Mouse (Mus musculus) embryonic facial prominence, embryonic 14.5 days (tissue): ENCODE measurements around the gene Prrt2. TPM values are rescaled to one million over a fixed set of nuclear protein-coding genes. Genes with fewer than 3 reads are reported as not detected.

Experiments used
- ATAC-seq: fragments of 200-750 bp; cut with Nextera tagmentation; 2 replicates; pipeline ENCODE4 v1.8.0; 2017; ENCODE audit warnings: low read depth, moderate number of reproducible peaks, moderate TSS enrichment
- DNase-seq: peaks from one replicate; pipeline ENCODE4 v3.0.0-alpha.2; 2015; ENCODE audit warnings: low spot score
- H3K27ac ChIP-seq: fragments of 300-500 bp; sonication (generic); replicated peaks from 2 replicates; pipeline ENCODE4 v1.5.1; 2014; ENCODE audit warnings: low read depth, mild to moderate bottlenecking, low read length, moderate library complexity
- H3K27me3 ChIP-seq: fragments of 300-500 bp; sonication (generic); replicated peaks from 2 replicates; pipeline ENCODE4 v1.6.1; 2014; ENCODE audit warnings: low read length; ENCODE audit not compliant: control insufficient read depth, insufficient read depth
- H3K36me3 ChIP-seq: fragments of 300-500 bp; sonication (generic); 2 replicates; pipeline ENCODE4 v1.6.1; 2014; ENCODE audit warnings: low read length, mixed read lengths; ENCODE audit not compliant: control insufficient read depth, insufficient read depth
- H3K4me1 ChIP-seq: fragments of 300-500 bp; sonication (generic); 2 replicates; pipeline ENCODE4 v1.6.1; 2014; ENCODE audit warnings: antibody characterized with exemption, low read length; ENCODE audit not compliant: control insufficient read depth, insufficient read depth
- H3K4me2 ChIP-seq: fragments of 300-500 bp; sonication (generic); 2 replicates; pipeline ENCODE4 v1.6.1; 2014; ENCODE audit warnings: low read depth, mild to moderate bottlenecking, low read length, moderate library complexity, mixed read lengths
- H3K4me3 ChIP-seq: fragments of 300-500 bp; sonication (generic); 2 replicates; pipeline ENCODE4 v1.5.1; 2014; ENCODE audit warnings: low read depth, mild to moderate bottlenecking, low read length
- H3K9ac ChIP-seq: fragments of 300-500 bp; sonication (generic); 2 replicates; pipeline ENCODE4 v1.6.1; 2014; ENCODE audit warnings: low read depth, mild to moderate bottlenecking, low read length, moderate library complexity, mixed read lengths
- H3K9me3 ChIP-seq: fragments of 300-500 bp; sonication (generic); 2 replicates; pipeline ENCODE4 v1.6.1; 2016; ENCODE audit warnings: low read length; ENCODE audit not compliant: control insufficient read depth
- WGBS: fragments of 180-500 bp; shearing (Covaris S2); extraction: QIAGEN DNeasy Blood & Tissue Kit; methylation state at CpG from one replicate; pipeline ENCODE4 v1.1.7; 2014; 5-methylcytosine and 5-hydroxymethylcytosine counted together
- polyA plus RNA-seq: library from polyadenylated mRNA; unstranded; fragments of >200 nt; fragmentation: Nextera tagmentation; extraction: Ambion mirVana; gene quantifications from 2 replicates; pipeline ENCODE4 v1.2.1, GENCODE M21; 2014

Gene Prrt2
- polyA plus RNA-seq, 1 experiment from 2014 or later, result 19.5 TPM

DNA sequence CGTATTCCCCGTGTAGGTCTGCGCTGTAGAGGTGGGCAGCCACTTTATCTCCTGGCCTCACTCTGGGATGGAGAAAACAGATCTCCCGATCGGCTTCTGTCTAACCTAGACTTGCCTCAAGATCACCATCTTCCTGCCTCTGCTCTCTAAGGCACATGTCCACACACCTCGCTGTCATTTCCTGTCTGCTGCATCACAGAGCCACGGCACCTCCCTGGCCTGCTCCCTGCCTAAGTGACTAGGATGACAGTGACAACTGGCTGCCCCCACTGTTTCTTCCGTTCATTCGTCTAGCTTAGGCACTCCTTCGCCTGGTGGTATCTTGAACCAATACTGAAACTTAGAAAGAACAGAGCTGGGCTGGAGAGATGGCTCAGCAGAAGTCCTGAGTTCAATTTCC, 21.4 kb downstream of the Prrt2 start:
- Histone ChIP-seq H3K27ac (no peak overlapping the region), H3K4me2 (no peak overlapping the region), H3K9ac (no peak overlapping the region), H3K9me3 (0 out of 2 replicates have a peak, but pooled peaks cover 5% of the 10 kb centered on the region), H3K36me3 (no peaks in the 10 kb centered on the region), H3K27me3 (no peaks in the 10 kb centered on the region), H3K4me1 (no peaks in the 10 kb centered on the region), H3K4me3 (no peak overlapping the region)
- DNase-seq (no peak), ATAC-seq (no peak)
- 77% methylated on average over 10 of the region's 10 CpGs for WGBS

DNA sequence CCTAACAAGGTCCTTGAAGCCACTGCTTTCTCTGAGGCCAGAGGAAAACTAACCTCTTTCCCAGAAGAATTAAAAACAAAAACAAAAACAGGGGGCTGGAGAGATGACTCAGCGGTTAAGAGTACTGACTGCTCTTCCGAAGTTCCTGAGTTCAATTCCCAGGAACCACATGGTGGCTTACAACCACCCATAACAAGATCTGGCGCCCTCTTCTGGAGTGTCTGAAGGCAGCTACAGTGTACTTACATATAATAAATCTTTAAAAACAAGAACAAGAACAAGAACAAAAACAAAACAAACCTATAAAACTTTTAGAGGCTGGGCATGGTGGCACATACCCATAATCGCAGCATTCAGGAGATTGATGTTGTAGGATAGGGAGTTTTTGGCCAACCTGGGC, 24.6 kb downstream of the Prrt2 start:
- Histone ChIP-seq H3K4me2 (no peak overlapping the region), H3K27ac (no peak overlapping the region), H3K36me3 (no peaks in the 10 kb centered on the region), H3K4me3 (no peak overlapping the region), H3K27me3 (no peaks in the 10 kb centered on the region), H3K9ac (no peak overlapping the region), H3K9me3 (0 out of 2 replicates have a peak, but pooled peaks cover 5% of the 10 kb centered on the region), H3K4me1 (no peaks in the 10 kb centered on the region)
- ATAC-seq, result no peak
- no peak for DNase-seq
- WGBS, result 78% methylated on average over 4 of the region's 4 CpGs

DNA sequence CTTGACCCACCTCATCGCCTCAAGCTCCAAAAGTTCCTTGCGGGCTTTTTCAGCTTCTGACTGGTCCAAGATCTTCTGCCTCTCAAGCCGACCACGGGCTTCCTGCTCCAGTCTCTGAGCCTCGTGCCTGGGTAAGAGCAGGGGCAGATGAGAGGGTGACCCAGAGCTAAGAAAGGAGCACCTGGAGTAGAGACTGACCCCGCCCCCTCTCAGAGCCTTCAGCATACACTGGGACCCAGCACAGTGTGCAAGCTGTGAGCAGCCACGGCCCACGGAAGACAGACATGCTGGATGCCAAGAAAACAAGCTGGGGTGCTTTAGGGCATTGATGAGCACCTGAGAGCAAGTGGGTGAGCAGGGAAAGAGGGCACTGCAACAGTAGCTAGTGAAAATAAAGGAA, 32.2 kb downstream of the Prrt2 start:
- H3K9ac ChIP-seq, result no peak overlapping the region
- no peaks in the 10 kb centered on the region for H3K4me1 ChIP-seq
- H3K9me3 ChIP-seq, result no peaks in the 10 kb centered on the region
- no peaks in the 10 kb centered on the region for H3K27me3 ChIP-seq
- ATAC-seq, result no peak
- no peak overlapping the region for H3K27ac ChIP-seq
- no peak for DNase-seq
- WGBS, result 60% methylated on average over 8 of the region's 8 CpGs
- no peak overlapping the region for H3K4me3 ChIP-seq
- H3K36me3 ChIP-seq, result no peaks in the 10 kb centered on the region
- H3K4me2 ChIP-seq, result no peak overlapping the region

DNA sequence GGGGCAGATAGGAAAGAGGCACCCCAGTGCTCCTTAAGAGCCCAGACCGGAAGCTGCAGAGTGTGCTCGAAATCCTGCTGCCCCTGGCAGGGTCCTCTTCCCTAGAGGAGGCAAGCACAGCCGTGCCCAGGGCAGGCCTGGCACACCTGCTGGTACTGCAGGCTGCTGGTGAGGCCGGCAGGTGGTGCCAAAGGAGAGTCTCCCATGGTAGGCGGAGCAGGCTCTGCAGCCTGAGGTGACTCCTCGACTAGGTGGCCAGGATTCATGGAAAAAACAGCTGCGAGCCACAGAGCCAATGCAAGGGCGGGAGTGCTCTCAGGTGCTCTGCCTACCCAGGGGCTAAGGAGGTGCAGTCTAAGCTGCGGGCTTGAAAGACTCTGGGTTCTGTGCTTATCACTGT, 34.7 kb downstream of the Prrt2 start:
- Histone ChIP-seq H3K4me3 (no peak overlapping the region), H3K9ac (no peak overlapping the region), H3K27ac (no peak overlapping the region), H3K4me1 (no peaks in the 10 kb centered on the region), H3K9me3 (no peaks in the 10 kb centered on the region), H3K27me3 (no peaks in the 10 kb centered on the region), H3K4me2 (no peak overlapping the region), H3K36me3 (no peaks in the 10 kb centered on the region)
- peak; percentile 35 for DNase-seq
- ATAC-seq, result peak; percentile 64; the same call in 1 of the 2 replicates
- 34% methylated on average over 9 of the region's 9 CpGs for WGBS

DNA sequence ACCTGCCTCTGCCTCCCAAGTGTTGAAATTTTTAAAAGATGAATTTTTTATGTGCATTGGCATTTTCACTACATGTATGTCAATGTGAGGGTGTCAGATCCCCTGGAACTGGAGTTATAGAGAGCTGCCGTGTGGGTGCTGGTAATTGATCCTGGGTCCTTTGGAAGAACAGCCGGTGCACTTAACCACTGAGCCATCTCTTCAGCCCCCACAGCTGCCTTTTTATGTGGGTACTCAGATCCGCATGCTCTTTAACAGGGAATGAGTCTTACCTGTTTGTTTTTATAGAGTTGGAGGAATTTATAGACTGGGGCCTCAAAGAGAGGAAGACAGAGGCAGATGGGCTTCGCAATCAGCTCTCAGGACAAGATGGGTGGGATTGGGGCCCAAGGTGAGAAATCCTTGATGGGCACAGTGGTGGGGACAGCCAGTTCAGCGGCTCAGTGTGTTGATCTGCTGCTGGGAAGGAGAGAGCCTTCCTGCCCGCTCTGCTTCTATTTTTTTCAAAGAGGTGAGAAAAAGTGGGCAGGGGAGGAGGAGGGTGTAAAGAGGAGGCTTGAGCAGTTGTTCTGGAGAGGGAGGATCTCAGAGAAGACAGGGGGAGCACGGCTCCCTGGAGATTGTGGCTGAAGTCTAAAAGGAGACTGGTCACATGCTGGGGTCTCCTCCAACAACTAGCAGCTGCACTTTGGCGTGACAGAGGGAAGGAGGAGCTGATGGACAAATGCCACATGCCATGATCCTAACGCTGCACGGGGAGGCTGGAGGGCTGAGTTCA, 36.2 kb downstream of the Prrt2 start:
- peak; percentile 38; the same call in 1 of the 2 replicates for ATAC-seq
- no peak overlapping the region for H3K9ac ChIP-seq
- WGBS, result 64% methylated on average over 10 of the region's 10 CpGs
- peaks cover 10% of the 10 kb centered on the region for H3K36me3 ChIP-seq
- no peaks in the 10 kb centered on the region for H3K9me3 ChIP-seq
- no peak overlapping the region for H3K27ac ChIP-seq
- no peak overlapping the region for H3K4me3 ChIP-seq
- H3K4me2 ChIP-seq, result no peak overlapping the region
- DNase-seq, result peak; percentile 23
- no peaks in the 10 kb centered on the region for H3K4me1 ChIP-seq
- no peaks in the 10 kb centered on the region for H3K27me3 ChIP-seq

DNA sequence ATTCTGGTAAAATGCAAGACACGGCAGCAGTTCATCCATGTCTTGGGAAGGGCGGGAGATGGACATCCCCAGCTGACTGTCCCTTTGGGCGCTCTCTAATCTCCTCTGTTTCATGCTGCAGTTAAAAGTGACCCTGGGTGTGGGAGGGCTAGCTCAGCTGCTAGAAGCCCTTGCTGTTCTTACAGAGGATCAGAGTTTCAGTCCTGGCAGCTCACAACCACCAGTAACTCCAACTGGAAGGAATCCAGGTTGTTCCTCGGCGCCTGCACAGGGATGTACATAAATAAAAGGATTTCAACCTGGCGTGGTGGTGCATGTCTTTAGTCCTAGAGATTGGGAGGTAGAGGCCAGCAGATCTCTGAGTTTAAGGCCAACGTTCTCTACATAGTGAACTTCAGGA, 37.9 kb downstream of the Prrt2 start:
- Histone ChIP-seq H3K4me1 (no peaks in the 10 kb centered on the region), H3K9ac (no peak overlapping the region), H3K4me2 (no peak overlapping the region), H3K4me3 (no peak overlapping the region), H3K27ac (no peak overlapping the region), H3K27me3 (no peaks in the 10 kb centered on the region), H3K36me3 (peaks cover 27% of the 10 kb centered on the region), H3K9me3 (no peaks in the 10 kb centered on the region)
- no peak for ATAC-seq
- 77% methylated on average over 7 of the region's 7 CpGs for WGBS
- DNase-seq, result no peak

DNA sequence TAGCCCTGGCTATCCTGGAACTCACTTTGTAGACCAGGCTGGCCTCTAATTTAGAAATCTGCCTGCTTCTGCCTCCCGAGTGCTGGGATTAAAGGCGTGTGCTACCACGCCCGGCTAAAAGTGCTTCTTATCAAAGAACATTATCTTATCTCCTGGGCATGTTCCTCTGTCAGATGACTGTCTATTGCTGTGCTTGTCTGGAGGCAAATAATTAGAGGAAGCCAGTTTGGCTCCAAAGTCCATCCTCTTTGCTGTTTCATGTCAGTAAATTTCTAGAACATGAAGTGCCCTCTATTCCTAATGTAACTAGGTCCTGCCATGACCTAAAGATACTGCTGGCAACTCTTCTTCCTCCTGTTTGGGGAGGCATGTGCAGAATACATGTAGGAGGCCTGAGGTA, 39.0 kb downstream of the Prrt2 start:
- Histone ChIP-seq H3K4me2 (no peak overlapping the region), H3K27me3 (no peaks in the 10 kb centered on the region), H3K27ac (no peak overlapping the region), H3K9ac (no peak overlapping the region), H3K4me1 (peaks cover 6% of the 10 kb centered on the region), H3K9me3 (no peaks in the 10 kb centered on the region), H3K4me3 (no peak overlapping the region), H3K36me3 (peaks cover 31% of the 10 kb centered on the region)
- ATAC-seq (no peak), DNase-seq (no peak)
- WGBS, result 90% methylated on average over 4 of the region's 4 CpGs

DNA sequence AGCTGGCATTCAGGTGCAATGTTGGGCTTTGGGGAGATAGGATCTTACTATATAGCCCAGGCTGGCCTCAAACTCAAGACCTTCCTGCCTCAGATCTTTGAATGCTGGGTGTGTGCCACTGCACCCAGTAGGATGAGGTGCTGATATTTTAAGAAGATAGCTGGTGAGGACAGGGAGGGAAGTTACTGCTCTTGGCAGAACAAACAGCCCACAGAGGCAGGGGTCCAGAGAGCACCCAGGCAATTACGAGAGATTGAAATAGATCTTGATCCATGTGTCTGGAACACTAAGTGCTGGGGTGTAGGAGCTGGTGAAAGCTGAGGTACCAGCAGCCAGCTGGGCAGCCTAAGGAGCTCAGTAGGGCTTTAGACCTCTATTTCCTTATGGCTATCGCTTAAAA, 39.4 kb downstream of the Prrt2 start:
- H3K27ac ChIP-seq, result no peak overlapping the region
- 91% methylated on average over 2 of the region's 2 CpGs for WGBS
- ATAC-seq (no peak), DNase-seq (no peak)
- no peak overlapping the region for H3K4me2 ChIP-seq
- H3K9ac ChIP-seq, result no peak overlapping the region
- H3K27me3 ChIP-seq, result no peaks in the 10 kb centered on the region
- peaks cover 31% of the 10 kb centered on the region for H3K36me3 ChIP-seq
- peaks cover 8% of the 10 kb centered on the region for H3K4me1 ChIP-seq
- no peak overlapping the region for H3K4me3 ChIP-seq
- H3K9me3 ChIP-seq, result no peaks in the 10 kb centered on the region

DNA sequence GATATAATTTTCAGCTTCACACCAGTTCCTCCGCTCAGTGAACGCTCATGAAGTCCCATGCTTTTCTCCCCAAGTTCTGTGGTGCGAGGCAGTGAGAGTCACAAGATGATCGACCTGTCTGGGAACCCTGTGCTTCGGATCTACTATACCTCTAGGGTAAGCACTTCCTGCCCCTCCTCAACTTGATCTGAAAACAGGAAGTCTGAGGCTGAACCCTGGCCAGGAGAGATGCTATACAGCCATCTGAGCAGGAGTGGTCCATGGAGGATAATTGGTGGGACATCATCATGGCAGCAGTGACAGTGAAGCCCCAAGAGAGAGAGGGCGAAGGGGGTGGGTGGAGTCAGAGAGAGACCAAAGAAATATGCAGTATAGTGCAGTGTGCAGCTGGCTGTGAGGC, 42.2 kb downstream of the Prrt2 start:
- 87% methylated on average over 6 of the region's 6 CpGs for WGBS
- no peaks in the 10 kb centered on the region for H3K27me3 ChIP-seq

More for the DNA sequence above, 42.2 kb downstream of the Prrt2 start:
- Histone ChIP-seq H3K4me2 (no peak overlapping the region), H3K9me3 (no peaks in the 10 kb centered on the region), H3K4me3 (no peak overlapping the region), H3K27ac (no peak overlapping the region), H3K36me3 (peaks cover 31% of the 10 kb centered on the region), H3K9ac (no peak overlapping the region), H3K4me1 (peaks cover 8% of the 10 kb centered on the region)
- DNase-seq (no peak), ATAC-seq (no peak)
